Mouse (Mus musculus): Measurements from ENCODE around the gene Pex11b.
"Not testable (repeated sequence)": the region's sequence is repeated elsewhere in the genome, so short reads cannot be mapped to it uniquely, and the experiment has no call there.

Gene Pex11b

GRCm38 (mm10) chr3:96629729-96630600 is 5.2 kb upstream of the Pex11b start, which contains the start of gene Rbm8a:
TSS of gene Rbm8a (plus strand) at chr3:96629933.
- DNase-seq, result peak; percentile 87 to 91

- DNase-seq, result no peak
Observed at GRCm38 (mm10) chr3:96632058-96632457, 3.1 kb upstream of the Pex11b start.

GRCm38 (mm10) chr3:96634015-96634414 is 1.2 kb upstream of the Pex11b start:
- no peak for DNase-seq

DNA sequence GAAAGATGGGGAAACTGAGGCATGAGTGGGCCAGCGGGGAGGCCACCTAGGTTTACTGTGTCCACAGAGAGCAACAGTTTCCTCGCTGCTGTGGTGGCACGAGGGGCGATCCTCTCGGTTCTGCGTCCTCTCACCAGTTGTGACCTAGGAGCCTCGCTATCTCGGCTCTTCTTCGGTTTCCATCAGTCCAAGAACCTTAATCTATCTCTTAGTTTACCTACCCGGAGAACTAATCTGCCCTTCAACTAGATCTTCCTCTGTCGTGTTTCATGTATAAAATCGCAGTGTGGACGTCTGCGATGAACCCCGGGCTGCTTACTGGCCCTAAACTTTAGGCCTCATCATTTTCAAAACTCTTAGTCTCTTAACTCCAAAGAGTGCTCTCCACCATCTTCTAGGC is 730 bp downstream of the Pex11b start:
- DNase-seq, result no peak

DNA sequence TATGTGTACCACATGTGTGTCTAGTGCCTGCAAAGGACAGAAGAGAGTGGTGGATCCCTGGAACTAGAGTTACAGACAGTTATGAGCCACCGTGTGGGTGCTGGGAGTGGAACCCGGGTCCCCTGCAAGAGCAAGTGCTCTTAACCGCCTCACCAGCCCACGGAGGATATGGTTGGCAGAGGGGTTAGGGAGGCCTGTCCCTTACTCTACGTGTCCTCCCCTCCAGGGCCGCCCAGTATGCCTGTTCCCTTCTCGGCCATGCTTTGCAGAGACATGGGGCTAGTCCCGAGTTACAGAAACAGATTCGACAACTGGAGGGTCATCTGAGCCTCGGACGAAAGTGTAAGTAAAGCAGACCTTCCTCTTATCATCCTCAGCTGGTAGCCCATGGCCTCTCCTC is 1.3 kb downstream of the Pex11b start:
- no peak for DNase-seq

GRCm38 (mm10) chr3:96639219-96639618 is 4.0 kb downstream of the Pex11b start:
- peak; percentile 32 to 58 for DNase-seq

- DNase-seq, result no peak
Observed at GRCm38 (mm10) chr3:96645018-96645649, 10.0 kb downstream of the Pex11b start, which contains the start of gene Itga10. TSS of gene Itga10 (plus strand) at chr3:96645584.

DNA sequence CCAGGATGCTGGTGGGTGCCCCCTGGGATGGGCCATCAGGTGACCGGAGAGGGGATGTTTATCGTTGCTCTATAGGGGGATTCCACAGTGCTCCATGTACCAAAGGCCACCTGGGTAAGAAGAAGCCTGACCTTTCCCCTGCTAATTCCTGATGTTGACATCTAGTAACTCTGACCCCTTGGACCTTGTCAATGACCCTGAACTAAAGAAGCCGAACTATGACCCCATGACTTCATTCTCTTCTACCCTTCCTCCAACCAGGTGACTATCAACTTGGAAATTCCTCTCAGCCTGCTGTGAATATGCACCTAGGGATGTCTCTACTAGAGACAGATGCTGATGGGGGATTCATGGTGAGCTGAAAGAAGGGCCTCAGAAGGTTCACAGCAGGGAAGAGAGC is 12.2 kb downstream of the Pex11b start:
- no peak for DNase-seq

DNA sequence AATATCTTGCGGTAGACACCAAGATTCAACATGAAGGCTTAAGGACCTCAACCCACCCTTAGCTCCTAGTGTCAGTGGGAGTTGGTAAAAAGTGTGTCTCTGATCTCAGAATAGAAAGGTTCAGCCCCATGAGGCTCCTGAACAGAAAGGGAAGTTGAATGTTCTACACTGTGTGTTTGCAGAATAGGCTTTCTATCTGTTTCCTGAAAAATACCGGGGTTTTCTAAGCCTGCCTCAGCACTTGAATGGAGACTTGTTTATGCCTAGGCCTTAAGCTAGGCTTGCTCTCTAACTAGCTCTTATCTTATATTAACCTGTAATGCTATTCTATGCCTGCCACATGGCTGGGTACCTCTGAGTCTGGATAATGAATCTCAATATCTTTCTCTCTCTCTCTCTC is 25.7 kb downstream of the Pex11b start:
- no peak for DNase-seq

GRCm38 (mm10) chr3:96662731-96663316 is 27.6 kb downstream of the Pex11b start:
- no peak for DNase-seq

DNA sequence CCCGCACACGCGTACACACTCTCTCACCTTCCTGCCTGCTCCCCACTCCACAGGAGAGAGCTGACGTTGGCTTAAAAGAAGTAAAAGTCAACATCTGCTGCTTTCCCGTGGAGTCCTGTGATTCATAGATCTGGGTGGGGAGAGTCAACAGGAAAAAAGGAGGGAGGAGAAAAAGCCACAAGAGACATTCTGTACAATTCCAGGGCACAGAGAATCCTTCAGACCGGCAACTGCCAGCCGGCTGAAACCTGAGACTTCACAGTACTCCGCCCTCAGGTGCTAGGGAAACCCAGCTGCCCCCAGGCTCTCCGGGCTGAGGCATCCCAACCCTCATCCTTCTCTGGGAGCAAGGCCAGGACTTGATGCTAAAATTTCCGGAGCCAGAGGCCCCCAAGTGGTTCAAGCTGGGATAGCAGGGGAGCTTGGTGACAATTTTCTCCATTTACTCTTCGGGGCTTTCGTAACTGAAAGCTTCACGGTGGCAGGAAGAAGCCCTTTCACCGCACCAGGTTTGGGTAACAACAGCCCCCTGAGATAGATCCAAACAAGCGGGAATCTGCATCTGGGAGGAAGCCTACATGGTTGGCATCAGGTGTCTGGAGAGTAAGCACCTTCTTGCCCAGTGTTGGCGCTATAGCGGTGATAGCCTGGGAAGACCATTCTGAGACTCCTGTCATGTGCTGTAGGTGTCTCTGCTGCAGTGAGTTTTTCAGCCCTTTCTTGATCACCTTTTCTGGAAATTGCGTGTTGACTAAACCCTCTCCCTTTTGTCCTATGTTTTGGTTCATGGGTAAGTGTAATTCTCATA is 28.5 kb downstream of the Pex11b start:
- peak; percentile 24 to 43 for DNase-seq

DNA sequence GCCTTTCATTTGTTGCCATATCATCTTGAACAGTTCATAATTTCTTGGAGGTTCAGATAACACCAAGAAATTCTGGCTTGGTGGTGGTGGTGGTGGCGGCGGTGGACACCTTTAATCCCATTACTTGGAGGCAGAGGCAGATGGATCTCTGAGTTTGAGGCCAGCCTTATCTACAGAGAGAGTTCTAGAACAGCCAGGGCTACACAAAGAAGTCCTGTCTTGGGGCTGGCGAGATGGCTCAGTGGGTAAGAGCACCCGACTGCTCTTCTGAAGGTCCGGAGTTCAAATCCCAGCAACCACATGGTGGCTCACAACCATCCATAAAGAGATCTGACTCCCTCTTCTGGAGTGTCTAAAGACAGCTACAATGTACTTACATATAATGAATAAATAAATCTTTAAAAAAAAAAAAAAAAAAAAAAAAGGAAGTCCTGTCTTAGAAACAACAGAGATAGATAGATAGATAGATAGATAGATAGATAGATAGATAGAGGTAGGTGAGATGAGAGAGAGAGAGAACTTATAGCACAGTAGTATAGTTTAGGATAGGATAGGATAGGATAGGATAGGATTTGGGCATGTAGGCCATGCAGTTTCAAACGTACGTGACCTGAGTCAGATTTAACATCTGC is 30.7 kb downstream of the Pex11b start:
- DNase-seq, result not testable (repeated sequence)

DNA sequence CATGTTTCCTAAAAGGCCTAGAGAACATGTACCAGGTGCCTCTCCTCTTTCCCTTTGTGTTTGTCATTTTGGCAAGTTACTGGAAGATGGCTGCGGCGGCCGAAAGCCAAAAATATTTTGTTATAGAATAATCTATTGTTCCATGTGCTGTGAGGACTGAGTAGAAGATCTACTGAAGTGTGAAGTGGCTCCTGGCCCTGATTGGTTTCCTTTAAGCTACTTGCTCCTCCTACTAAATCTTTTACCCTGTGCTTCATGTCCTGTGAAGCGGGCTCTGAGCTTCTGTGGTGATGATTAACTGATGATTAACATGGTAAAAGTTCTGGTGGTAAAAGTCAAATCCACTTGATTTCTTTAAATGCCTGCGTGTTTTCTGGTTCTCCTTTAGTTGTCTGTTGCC is 31.7 kb downstream of the Pex11b start:
- DNase-seq, result no peak

DNA sequence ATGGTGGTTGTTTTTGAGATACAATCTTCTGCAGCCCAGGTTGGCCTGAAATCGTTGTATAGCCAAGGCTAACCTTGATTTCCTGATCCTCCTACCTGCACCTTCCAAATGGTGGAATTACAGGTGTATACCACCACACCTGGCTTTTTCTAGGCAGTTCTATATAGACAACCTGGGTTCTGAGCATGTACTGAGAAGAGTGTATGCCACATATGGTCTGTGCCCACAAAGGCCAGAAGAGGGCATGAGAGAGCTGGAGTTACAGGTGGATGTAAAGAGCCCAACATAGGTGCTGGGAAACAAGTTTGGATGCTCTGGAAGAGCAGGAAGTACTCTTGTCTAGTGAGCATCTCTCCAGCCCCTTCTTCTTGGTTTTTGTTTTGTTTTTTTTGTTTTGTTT is 32.1 kb downstream of the Pex11b start:
- no peak for DNase-seq

DNA sequence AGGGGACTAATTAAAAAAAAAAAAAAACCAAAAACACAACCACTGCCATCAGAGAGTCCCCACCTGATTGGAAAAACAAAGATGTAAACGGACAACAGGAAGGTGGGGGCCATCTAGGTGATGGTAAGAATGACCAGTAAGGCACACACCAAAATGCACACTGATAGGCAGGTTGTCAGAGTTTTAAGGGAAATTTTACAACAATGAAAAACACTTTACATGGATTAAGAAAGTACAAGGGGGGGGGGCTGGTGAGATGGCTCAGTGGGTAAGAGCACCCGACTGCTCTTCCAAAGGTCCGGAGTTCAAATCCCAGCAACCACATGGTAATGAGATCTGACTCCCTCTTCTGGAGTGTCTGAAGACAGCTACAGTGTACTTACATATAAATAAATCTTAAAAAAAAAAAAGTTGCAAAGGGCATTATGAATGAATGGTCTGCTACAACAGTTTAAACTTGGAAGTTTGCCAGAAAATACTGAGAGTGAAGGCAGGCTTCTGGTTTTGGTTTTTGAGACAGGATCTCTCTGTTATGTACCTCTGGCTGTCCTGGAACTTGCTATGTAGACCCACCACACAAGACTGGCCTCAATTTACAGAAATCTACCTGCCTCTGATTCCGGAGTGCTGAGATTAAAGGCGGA is 33.4 kb downstream of the Pex11b start:
- DNase-seq, result no peak

GRCm38 (mm10) chr3:96669727-96670468 is 34.7 kb downstream of the Pex11b start, which contains the start of gene Ankrd35:
TSS of gene Ankrd35 (plus strand) at chr3:96670131.
- peak; percentile 66 to 76 for DNase-seq

DNA sequence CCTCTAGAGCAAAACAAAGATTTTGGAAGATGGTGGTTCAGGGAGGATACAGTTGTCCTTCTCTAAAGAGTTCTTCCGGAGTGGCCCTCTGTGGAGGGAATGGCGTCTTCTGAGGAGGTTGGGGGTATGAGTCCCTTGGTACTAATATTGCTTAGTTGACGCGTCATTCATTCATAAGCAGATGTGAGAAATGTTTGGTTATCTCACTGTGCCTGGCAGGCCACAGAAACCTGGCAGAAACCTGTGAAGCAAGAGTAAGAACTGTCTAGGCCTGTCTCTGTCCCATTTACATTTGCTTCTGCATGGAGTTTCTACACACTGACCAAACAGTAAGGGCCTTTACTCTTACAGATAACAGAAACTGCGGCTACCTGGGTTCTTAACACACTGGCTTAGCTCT is 36.3 kb downstream of the Pex11b start:
- no peak for DNase-seq

- no peak for DNase-seq
Observed at GRCm38 (mm10) chr3:96673514-96673913, 38.3 kb downstream of the Pex11b start.

- DNase-seq, result no peak
Observed at GRCm38 (mm10) chr3:96674442-96674841, 39.3 kb downstream of the Pex11b start.

DNA sequence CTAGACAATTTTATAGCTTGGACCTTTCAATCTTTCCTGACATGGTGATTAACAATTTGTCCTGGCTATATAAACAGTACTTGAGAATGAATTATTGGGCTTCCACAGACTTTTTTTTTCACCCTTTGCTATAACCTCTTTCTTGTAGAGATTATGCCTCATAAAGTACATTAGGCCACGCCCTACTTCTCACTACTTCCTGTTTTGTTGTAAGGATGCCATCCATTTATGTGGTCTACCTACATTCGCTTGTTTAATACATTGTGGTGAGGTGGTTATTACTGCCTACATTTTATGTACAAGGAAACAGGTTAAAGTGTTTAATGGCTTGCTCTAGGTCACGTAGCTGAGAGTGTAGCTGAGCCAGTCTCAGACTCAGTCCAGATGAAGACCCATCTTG is 40.0 kb downstream of the Pex11b start:
- no peak for DNase-seq

- DNase-seq, result no peak
Observed at GRCm38 (mm10) chr3:96675690-96676089, 40.5 kb downstream of the Pex11b start.
